Mouse (Mus musculus) kidney, embryonic 16.5 days (tissue): Measurements from ENCODE around the gene Epas1. TPM values are rescaled to one million over a fixed set of nuclear protein-coding genes. Genes with fewer than 3 reads are reported as not detected.

Experiments used
- polyA plus RNA-seq: library from polyadenylated mRNA; unstranded; fragments of >200 nt; fragmentation: Nextera tagmentation; extraction: Ambion mirVana; gene quantifications from 2 replicates; pipeline ENCODE4 v1.2.1, GENCODE M21; 2015

The Epas1 gene
- polyA plus RNA-seq, 1 experiment from 2014 or later: 10.0 TPM

Other genes starting within 250 kb of the Epas1 start
- 0.25 and 0.50 TPM in 2 replicates for gene Gm10309, start 248.5 kb upstream of the Epas1 start, polyA plus RNA-seq
- not detected in 2 replicates for gene Tmem247, start 163.6 kb downstream of the Epas1 start, polyA plus RNA-seq
- gene Atp6v1e2, start 194.2 kb downstream of the Epas1 start, polyA plus RNA-seq: not detected in 2 replicates
- 12.9 and 14.0 TPM in 2 replicates for gene Rhoq, start 209.4 kb downstream of the Epas1 start, polyA plus RNA-seq